Mouse (Mus musculus) hindbrain, postnatal 0 days (tissue): ENCODE results near the gene Xkr8. TPM values are rescaled to one million over a fixed set of nuclear protein-coding genes. Genes with fewer than 3 reads are reported as not detected.

Experiments
- ATAC-seq: fragments of 200-750 bp; cut with Nextera tagmentation; 2 replicates; pipeline ENCODE4 v1.8.0; 2017; ENCODE audit warnings: mild to moderate bottlenecking, moderate TSS enrichment, moderate library complexity
- DNase-seq: peaks from one replicate; pipeline ENCODE4 v3.0.0-alpha.2; 2015; ENCODE audit warnings: low spot score
- H3K27ac ChIP-seq: fragments of 300-500 bp; sonication (generic); 2 replicates; pipeline ENCODE4 v1.5.1; 2014; ENCODE audit warnings: mild to moderate bottlenecking
- H3K27me3 ChIP-seq: fragments of 300-500 bp; sonication (generic); 2 replicates; pipeline ENCODE4 v1.6.1; 2014; ENCODE audit warnings: low read length, mixed read lengths; ENCODE audit not compliant: insufficient read depth
- H3K36me3 ChIP-seq: fragments of 300-500 bp; sonication (generic); 2 replicates; pipeline ENCODE4 v1.6.1; 2014; ENCODE audit warnings: low read length, mixed read lengths; ENCODE audit not compliant: insufficient read depth
- H3K4me1 ChIP-seq: fragments of 300-500 bp; sonication (generic); 2 replicates; pipeline ENCODE4 v1.6.1; 2014; ENCODE audit warnings: antibody characterized with exemption, low read length, mixed read lengths; ENCODE audit not compliant: insufficient read depth
- H3K4me2 ChIP-seq: fragments of 300-500 bp; sonication (generic); 2 replicates; pipeline ENCODE4 v1.6.1; 2014; ENCODE audit warnings: low read depth, mild to moderate bottlenecking, low read length, moderate library complexity, mixed read lengths
- H3K4me3 ChIP-seq: fragments of 300-500 bp; sonication (generic); 2 replicates; pipeline ENCODE4 v1.5.1; 2014; ENCODE audit warnings: low read length
- H3K9ac ChIP-seq: fragments of 300-500 bp; sonication (generic); replicated peaks from 2 replicates; pipeline ENCODE4 v1.6.1; 2014; ENCODE audit warnings: mild to moderate bottlenecking, low read length, moderate library complexity, mixed read lengths
- H3K9me3 ChIP-seq: fragments of 300-500 bp; sonication (generic); 2 replicates; pipeline ENCODE4 v1.6.1; 2016; ENCODE audit warnings: low read length, mixed read lengths
- CTCF ChIP-seq: IDR thresholded peaks from 2 replicates; pipeline ENCODE4 v1.5.1; 2016; ENCODE audit warnings: antibody characterized with exemption, control low read depth, low read depth
- WGBS: fragments of 180-500 bp; shearing (Covaris S2); extraction: QIAGEN DNeasy Blood & Tissue Kit; methylation state at CpG from one replicate; pipeline ENCODE4 v1.1.7; 2014; 5-methylcytosine and 5-hydroxymethylcytosine counted together
- polyA plus RNA-seq: library from polyadenylated mRNA; unstranded; fragments of >200 nt; fragmentation: Nextera tagmentation; extraction: Ambion mirVana; gene quantifications from 2 replicates; pipeline ENCODE4 v1.2.1, GENCODE M21; 2015
- total RNA-seq: library from RNA; depleted of rRNA; stranded (reverse); fragments of >200 nt; gene quantifications from 2 replicates; pipeline ENCODE4 v1.2.3, GENCODE M21; 2014

The Xkr8 gene
- total and polyA plus RNA-seq, 2 experiments from 2014 or later, result 5.0 to 5.6 TPM

DNA sequence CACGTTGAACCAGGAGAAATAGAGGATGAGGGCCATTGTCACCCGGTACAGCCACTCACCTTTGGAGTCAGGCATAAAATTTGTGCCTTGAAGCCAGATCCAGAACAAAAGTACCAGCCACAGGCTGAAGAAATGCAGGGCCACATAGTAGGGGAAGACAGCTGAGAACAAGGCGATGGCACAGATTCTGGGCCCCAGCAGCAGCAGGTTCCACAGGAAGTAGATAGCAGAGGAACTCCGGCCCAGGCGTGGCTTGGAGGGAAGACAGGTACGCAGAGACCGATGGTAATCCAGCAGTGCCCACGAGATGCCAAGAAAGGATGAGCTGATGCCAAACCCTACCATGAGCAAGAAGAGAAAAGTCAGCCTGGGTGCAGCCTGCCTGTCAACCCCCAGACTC is 4.1 kb downstream of the Xkr8 start:
- Histone ChIP-seq H3K27ac (no peak overlapping the region), H3K9me3 (no peaks in the 10 kb centered on the region), H3K9ac (no peak overlapping the region), H3K36me3 (0 out of 2 replicates have a peak, but pooled peaks cover 15% of the 10 kb centered on the region), H3K4me2 (no peak overlapping the region), H3K4me3 (no peak overlapping the region), H3K4me1 (peaks cover 7% of the 10 kb centered on the region; the same call in 1 of the 2 replicates), H3K27me3 (no peaks in the 10 kb centered on the region)
- DNase-seq (no peak), ATAC-seq (no peak)
- WGBS, result 88% methylated on average over 8 of the region's 8 CpGs
- no peak for TF ChIP-seq CTCF

DNA sequence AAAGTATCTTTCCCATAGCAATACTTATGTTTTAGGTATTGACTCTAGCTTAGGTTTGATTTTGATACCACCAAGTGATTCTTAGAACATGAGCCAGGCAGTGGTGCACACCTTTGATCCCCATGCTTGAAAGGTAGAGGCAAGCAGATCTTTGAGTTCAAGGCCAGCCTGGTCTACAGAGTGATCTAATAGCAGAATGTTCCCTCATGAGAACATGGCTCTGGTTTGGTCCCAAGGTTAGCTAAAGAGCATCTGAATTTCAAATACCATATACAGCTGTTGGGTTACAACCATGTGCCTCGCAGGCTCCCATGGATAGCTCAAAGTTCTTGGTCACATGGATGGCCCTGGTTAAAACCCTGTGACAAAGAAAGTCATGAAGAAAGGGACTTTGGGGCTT is 14.1 kb downstream of the Xkr8 start:
- WGBS, result 93% methylated on average over 1 of the region's 1 CpGs
- Histone ChIP-seq H3K9me3 (no peaks in the 10 kb centered on the region), H3K36me3 (peaks cover 40% of the 10 kb centered on the region), H3K27ac (no peak overlapping the region), H3K4me3 (no peak overlapping the region), H3K9ac (no peak overlapping the region), H3K4me1 (no peaks in the 10 kb centered on the region), H3K27me3 (no peaks in the 10 kb centered on the region), H3K4me2 (no peak overlapping the region)
- no peak for ATAC-seq
- DNase-seq, result no peak
- TF ChIP-seq CTCF, result no peak

GRCm38 (mm10) chr4:132713181-132713580 is 19.2 kb downstream of the Xkr8 start:
- no peak for TF ChIP-seq CTCF
- Histone ChIP-seq H3K36me3 (peaks cover 47% of the 10 kb centered on the region), H3K27me3 (no peaks in the 10 kb centered on the region), H3K4me3 (no peak overlapping the region), H3K9ac (no peak overlapping the region), H3K27ac (no peak overlapping the region), H3K4me1 (no peaks in the 10 kb centered on the region), H3K4me2 (no peak overlapping the region), H3K9me3 (no peaks in the 10 kb centered on the region)
- DNase-seq, result no peak
- 96% methylated on average over 7 of the region's 7 CpGs for WGBS
- ATAC-seq, result no peak

- Histone ChIP-seq H3K9me3 (no peaks in the 10 kb centered on the region), H3K9ac (no peak overlapping the region), H3K4me2 (no peak overlapping the region), H3K27me3 (no peaks in the 10 kb centered on the region), H3K4me1 (no peaks in the 10 kb centered on the region), H3K36me3 (peaks cover 60% of the 10 kb centered on the region), H3K27ac (no peak overlapping the region), H3K4me3 (no peak overlapping the region)
- no peak for DNase-seq
- WGBS, result 95% methylated on average over 8 of the region's 8 CpGs
- TF ChIP-seq CTCF, result no peak
- no peak for ATAC-seq
These were observed 25.5 kb downstream of the Xkr8 start for GRCm38 (mm10) chr4:132706885-132707284.

DNA sequence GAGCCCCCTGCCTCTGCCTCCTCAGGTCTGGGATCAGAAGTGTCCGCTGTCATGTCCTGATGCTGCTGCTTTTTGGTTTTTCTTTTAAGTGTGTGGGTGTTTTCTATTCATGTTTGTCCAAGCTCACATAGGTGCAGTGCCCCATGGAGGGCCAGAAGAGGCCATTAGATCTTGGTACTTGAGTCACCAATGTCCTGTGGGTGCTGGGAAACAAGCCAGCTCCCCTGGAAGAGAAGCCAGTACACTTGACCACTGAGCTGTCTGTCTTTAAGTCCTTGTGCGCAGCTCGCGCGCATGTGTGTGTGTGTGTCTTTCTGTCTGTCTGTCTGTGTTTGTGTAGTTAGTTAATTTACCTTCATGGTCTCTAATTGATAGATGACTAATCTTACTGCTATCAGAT is 30.3 kb downstream of the Xkr8 start:
- H3K4me1 ChIP-seq, result no peaks in the 10 kb centered on the region
- no peak overlapping the region for H3K4me2 ChIP-seq
- H3K9me3 ChIP-seq, result no peaks in the 10 kb centered on the region
- no peak overlapping the region for H3K4me3 ChIP-seq
- WGBS, result 97% methylated on average over 5 of the region's 5 CpGs
- no peak overlapping the region for H3K27ac ChIP-seq
- H3K27me3 ChIP-seq, result no peaks in the 10 kb centered on the region
- no peak overlapping the region for H3K9ac ChIP-seq
- no peak for ATAC-seq
- DNase-seq, result no peak
- no peak for TF ChIP-seq CTCF
- H3K36me3 ChIP-seq, result peaks cover 57% of the 10 kb centered on the region

DNA sequence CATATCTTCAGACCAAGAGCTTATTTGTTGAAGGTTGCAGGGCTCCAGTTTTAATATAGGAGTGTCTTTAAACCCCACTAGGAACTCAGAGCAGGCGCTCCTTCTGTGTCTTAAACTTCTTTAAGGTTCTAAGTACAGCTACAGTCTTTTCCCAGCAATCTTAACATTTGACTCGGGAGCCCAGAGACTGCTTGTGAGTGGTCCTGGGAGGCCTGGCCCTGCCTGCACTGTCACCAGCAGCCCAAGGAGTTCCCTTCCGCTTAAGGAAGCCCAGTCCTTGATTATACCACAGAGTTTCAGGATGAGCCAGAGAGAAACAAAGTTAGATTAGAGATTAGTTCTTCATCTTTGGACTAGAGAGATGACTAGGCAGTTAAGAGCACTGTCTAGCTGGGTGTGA is 39.0 kb downstream of the Xkr8 start:
- H3K27ac ChIP-seq, result no peak overlapping the region
- DNase-seq (no peak), ATAC-seq (no peak)
- H3K36me3 ChIP-seq, result peaks cover 33% of the 10 kb centered on the region
- WGBS, result 96% methylated on average over 3 of the region's 3 CpGs
- no peaks in the 10 kb centered on the region for H3K9me3 ChIP-seq
- no peaks in the 10 kb centered on the region for H3K4me1 ChIP-seq
- H3K27me3 ChIP-seq, result no peaks in the 10 kb centered on the region
- H3K4me3 ChIP-seq, result no peak overlapping the region
- H3K9ac ChIP-seq, result no peak overlapping the region
- no peak for TF ChIP-seq CTCF
- no peak overlapping the region for H3K4me2 ChIP-seq

DNA sequence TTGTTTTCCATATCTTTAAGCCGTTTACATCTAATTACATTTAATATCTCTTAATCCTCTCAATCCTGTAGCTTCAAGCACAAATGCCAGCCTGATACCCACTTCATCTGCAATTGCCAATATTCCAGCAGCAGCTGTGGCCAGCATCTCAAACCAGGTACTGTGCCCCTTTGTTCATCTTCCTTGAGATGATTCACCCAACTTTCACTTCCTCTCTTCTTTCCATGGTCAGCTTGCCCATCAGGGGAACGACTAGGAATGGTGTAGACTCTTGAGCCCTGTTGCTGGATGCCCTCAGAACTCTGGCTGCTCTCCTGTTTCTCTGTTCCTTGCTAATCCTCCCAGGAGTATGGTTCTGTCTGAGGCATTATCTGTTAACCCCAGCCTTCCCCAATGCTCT is 42.7 kb downstream of the Xkr8 start:
- H3K9me3 ChIP-seq, result no peaks in the 10 kb centered on the region
- H3K4me3 ChIP-seq, result no peak overlapping the region
- no peaks in the 10 kb centered on the region for H3K27me3 ChIP-seq
- H3K27ac ChIP-seq, result no peak overlapping the region
- no peak overlapping the region for H3K9ac ChIP-seq
- no peak overlapping the region for H3K4me2 ChIP-seq
- TF ChIP-seq CTCF, result no peak
- DNase-seq, result no peak
- ATAC-seq, result no peak
- 79% methylated on average over 2 of the region's 2 CpGs for WGBS
- no peaks in the 10 kb centered on the region for H3K4me1 ChIP-seq
- H3K36me3 ChIP-seq, result peaks cover 25% of the 10 kb centered on the region
